Mouse (Mus musculus) ES-E14 (cell line): ENCODE measurements around the gene Bcar3. TPM values are rescaled to one million over a fixed set of nuclear protein-coding genes. Genes with fewer than 3 reads are reported as not detected.

Experiments used
- DNase-seq: peaks from one replicate; pipeline ENCODE4 v3.0.0-alpha.2; 2013; ENCODE audit warnings: low read depth, low spot score
- H3K27ac ChIP-seq: 2 replicates; pipeline ENCODE4 v1.5.1; 2012; ENCODE audit warnings: low read depth, mild to moderate bottlenecking, low read length, moderate library complexity, mixed read lengths; ENCODE audit not compliant: poor library complexity, insufficient read depth, severe bottlenecking
- H3K36me3 ChIP-seq: 2 replicates; pipeline ENCODE4 v1.6.1; 2012; ENCODE audit warnings: mild to moderate bottlenecking, low read length, moderate library complexity, mixed read lengths; ENCODE audit not compliant: control insufficient read depth, poor library complexity, insufficient read depth, severe bottlenecking
- H3K4me1 ChIP-seq, 2 experiments: fragments of 150-350 bp in 1 of 2; sonication (generic) in 1 of 2; 2 replicates each; pipeline ENCODE4 v1.6.1; 2012; ENCODE audit warnings: low read length in 2 of 2, mild to moderate bottlenecking in 1 of 2, mixed read lengths in 1 of 2; ENCODE audit not compliant: control insufficient read depth in 2 of 2, insufficient read depth in 2 of 2, poor library complexity in 1 of 2
- H3K4me3 ChIP-seq, 2 experiments: fragments of 150-350 bp in 1 of 2; sonication (generic) in 1 of 2; 2 replicates each; pipeline ENCODE4 v1.5.1; 2012; ENCODE audit warnings: low read length in 2 of 2, low read depth in 1 of 2, mild to moderate bottlenecking in 1 of 2, mixed read lengths in 1 of 2; ENCODE audit not compliant: insufficient read depth in 1 of 2, poor library complexity in 1 of 2, severe bottlenecking in 1 of 2
- H3K9ac ChIP-seq: 2 replicates; pipeline ENCODE4 v1.6.1; 2012; ENCODE audit warnings: low read depth, mild to moderate bottlenecking, low read length, mixed read lengths; ENCODE audit not compliant: poor library complexity, insufficient read depth, severe bottlenecking
- H3K9me3 ChIP-seq: fragments of 150-350 bp; sonication (generic); 2 replicates; pipeline ENCODE4 v1.6.1; 2012; ENCODE audit warnings: low read depth, mild to moderate bottlenecking, low read length; ENCODE audit not compliant: control insufficient read depth, insufficient read depth
- CHD2 ChIP-seq: IDR thresholded peaks from 2 replicates; pipeline ENCODE4 v1.6.1; 2014; ENCODE audit warnings: mild to moderate bottlenecking, low read depth, low read length, inconsistent platforms
- HCFC1 ChIP-seq: IDR thresholded peaks from 2 replicates; pipeline ENCODE4 v1.6.1; 2012; ENCODE audit warnings: low read length, inconsistent platforms, borderline replicate concordance; ENCODE audit not compliant: insufficient read depth
- MAFK ChIP-seq: IDR thresholded peaks from 2 replicates; pipeline ENCODE4 v1.6.1; 2014; ENCODE audit warnings: mild to moderate bottlenecking, low read depth, low read length, inconsistent platforms; ENCODE audit not compliant: insufficient read depth
- ZC3H11A ChIP-seq: IDR thresholded peaks from 2 replicates; pipeline ENCODE4 v1.6.1; 2012; ENCODE audit warnings: low read depth, mild to moderate bottlenecking, inconsistent platforms, low read length, borderline replicate concordance
- ZNF384 ChIP-seq: IDR thresholded peaks from 2 replicates; pipeline ENCODE4 v1.6.1; 2012; ENCODE audit warnings: low read depth, low read length, inconsistent platforms
- in situ Hi-C, 2 experiments: fragments of 600-800 bp; cut with MboI; formaldehyde crosslinking; loops; one replicate each; pipeline ENCODE4 v1.15.1; 2025; ENCODE audit warnings: low sequenced_read_pairs in 2 of 2, inconsistent platforms in 1 of 2; ENCODE audit not compliant: unreplicated experiment in 2 of 2
- total RNA-seq: library from RNA; depleted of rRNA; stranded (reverse); fragments of 300-350 nt; gene quantifications from 2 replicates; pipeline ENCODE4 v1.2.3, GENCODE M21; 2012

Bcar3 gene
- total RNA-seq, 1 experiment = 24.5 TPM

- in situ Hi-C loops = no loop called here
- TF ChIP-seq HCFC1 (no peak), MAFK (no peak), ZC3H11A (no peak), CHD2 (no peak)
- H3K4me3 ChIP-seq = no peak overlapping the region
Observed at GRCm38 (mm10) chr3:122330484-122330883, 36.5 kb downstream of the Bcar3 start.

GRCm38 (mm10) chr3:122333493-122333892 is 39.6 kb downstream of the Bcar3 start:
- no peaks in the 10 kb centered on the region for H3K9me3 ChIP-seq
- H3K9ac ChIP-seq = no peak overlapping the region
- no peaks in the 10 kb centered on the region for H3K36me3 ChIP-seq
- no peak for DNase-seq
- no peaks in the 10 kb centered on the region for H3K4me1 ChIP-seq
- no peak overlapping the region for H3K27ac ChIP-seq
- in situ Hi-C loops = no loop called here
- no peak for TF ChIP-seq ZC3H11A
- TF ChIP-seq MAFK = no peak
- TF ChIP-seq HCFC1 = no peak
- no peak for TF ChIP-seq CHD2
- TF ChIP-seq ZNF384 = no peak
- H3K4me3 ChIP-seq = no peak overlapping the region

More at GRCm38 (mm10) chr3:122330484-122330883, 36.5 kb downstream of the Bcar3 start:
- Histone ChIP-seq H3K9me3 (no peaks in the 10 kb centered on the region), H3K36me3 (no peaks in the 10 kb centered on the region), H3K9ac (no peak overlapping the region), H3K27ac (no peak overlapping the region), H3K4me1 (no peaks in the 10 kb centered on the region)
- DNase-seq = no peak

DNA sequence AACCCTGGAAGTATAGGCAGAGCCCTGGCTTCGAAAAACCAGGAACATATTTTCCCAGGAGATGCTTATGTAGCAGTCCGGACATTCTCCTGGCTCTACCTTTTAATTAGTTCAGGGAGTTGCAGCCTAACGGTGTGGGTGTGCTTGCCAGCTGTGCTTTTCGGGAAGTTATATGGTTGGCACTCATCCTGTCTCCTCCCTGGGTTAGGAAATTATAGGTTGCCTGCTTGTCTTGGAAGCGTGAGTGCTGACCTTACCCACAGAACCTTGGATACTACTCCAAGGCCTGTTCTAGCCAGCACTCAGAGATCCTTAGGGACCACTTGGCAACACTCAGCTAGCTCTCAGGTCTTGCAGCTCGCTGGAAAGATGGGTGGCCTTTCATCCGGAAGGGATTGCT is 40.0 kb downstream of the Bcar3 start:
- H3K27ac ChIP-seq = no peak overlapping the region
- in situ Hi-C loops = no loop called here
- DNase-seq = no peak

GRCm38 (mm10) chr3:122334375-122334774 is 40.4 kb downstream of the Bcar3 start:
- Histone ChIP-seq H3K9me3 (no peaks in the 10 kb centered on the region), H3K4me3 (no peak overlapping the region), H3K36me3 (no peaks in the 10 kb centered on the region), H3K4me1 (no peaks in the 10 kb centered on the region), H3K27ac (no peak overlapping the region), H3K9ac (no peak overlapping the region)
- in situ Hi-C loops = no loop called here
- TF ChIP-seq CHD2 (no peak), ZC3H11A (no peak), ZNF384 (no peak), HCFC1 (no peak), MAFK (no peak)
- DNase-seq = no peak

More for the DNA sequence above, 40.0 kb downstream of the Bcar3 start:
- Histone ChIP-seq H3K36me3 (no peaks in the 10 kb centered on the region), H3K9ac (no peak overlapping the region), H3K4me1 (no peaks in the 10 kb centered on the region), H3K9me3 (no peaks in the 10 kb centered on the region), H3K4me3 (no peak overlapping the region)
- no peak for TF ChIP-seq HCFC1
- no peak for TF ChIP-seq CHD2

DNA sequence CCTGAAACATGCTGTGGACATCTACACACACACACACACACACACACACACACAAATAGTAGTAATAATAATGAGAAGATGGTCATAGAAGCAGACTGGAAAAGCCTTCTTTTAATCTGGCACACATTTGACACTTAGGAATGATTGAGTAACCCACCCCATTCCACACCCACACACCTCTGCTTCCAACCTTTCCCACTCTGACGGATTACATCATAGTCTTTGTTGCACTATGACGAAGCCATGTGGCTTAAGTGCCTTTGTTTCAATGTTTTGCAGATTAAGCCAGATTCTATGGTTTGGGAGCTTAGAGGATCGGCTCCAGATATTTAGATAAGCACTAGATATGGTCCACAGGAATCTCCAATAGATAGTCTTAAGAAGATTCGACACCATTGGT is 42.1 kb downstream of the Bcar3 start:
- Histone ChIP-seq H3K27ac (no peak overlapping the region), H3K9ac (no peak overlapping the region), H3K4me1 (no peaks in the 10 kb centered on the region), H3K36me3 (no peaks in the 10 kb centered on the region), H3K4me3 (no peak overlapping the region), H3K9me3 (no peaks in the 10 kb centered on the region)
- in situ Hi-C loops = no loop called here
- no peak for TF ChIP-seq HCFC1
- no peak for TF ChIP-seq ZNF384
- TF ChIP-seq ZC3H11A = no peak
- DNase-seq = no peak
